Mouse (Mus musculus) kidney, embryonic 14.5 days (tissue): ENCODE measurements around the gene Hist2h2ab. TPM values are rescaled to one million over a fixed set of nuclear protein-coding genes. Genes with fewer than 3 reads are reported as not detected.
"Not testable (repeated sequence)": the region's sequence is repeated elsewhere in the genome, so short reads cannot be mapped to it uniquely, and the experiment has no call there.

Experiments used
- ATAC-seq: fragments of 200-750 bp; cut with Nextera tagmentation; 2 replicates; pipeline ENCODE4 v1.8.0; 2017; ENCODE audit warnings: moderate number of reproducible peaks, mild to moderate bottlenecking, moderate TSS enrichment, moderate library complexity; ENCODE audit not compliant: low FRiP score, low TSS enrichment
- H3K27ac ChIP-seq: fragments of 300-500 bp; sonication (generic); 2 replicates; pipeline ENCODE4 v1.5.1; 2014; ENCODE audit warnings: low read depth, mild to moderate bottlenecking, low read length, moderate library complexity, mixed read lengths
- H3K27me3 ChIP-seq: fragments of 300-500 bp; sonication (generic); 2 replicates; pipeline ENCODE4 v1.6.1; 2014; ENCODE audit warnings: mild to moderate bottlenecking, low read length; ENCODE audit not compliant: control insufficient read depth, insufficient read depth
- H3K36me3 ChIP-seq: fragments of 300-500 bp; sonication (generic); 2 replicates; pipeline ENCODE4 v1.6.1; 2014; ENCODE audit warnings: low read length, mixed read lengths; ENCODE audit not compliant: control insufficient read depth, insufficient read depth
- H3K4me1 ChIP-seq: fragments of 300-500 bp; sonication (generic); 2 replicates; pipeline ENCODE4 v1.6.1; 2014; ENCODE audit warnings: low read length, mixed read lengths; ENCODE audit not compliant: control insufficient read depth, insufficient read depth
- H3K4me2 ChIP-seq: fragments of 300-500 bp; sonication (generic); replicated peaks from 2 replicates; pipeline ENCODE4 v1.6.1; 2014; ENCODE audit warnings: low read depth, mild to moderate bottlenecking, low read length
- H3K4me3 ChIP-seq: fragments of 300-500 bp; sonication (generic); 2 replicates; pipeline ENCODE4 v1.5.1; 2014; ENCODE audit warnings: mild to moderate bottlenecking, low read length
- H3K9ac ChIP-seq: fragments of 300-500 bp; sonication (generic); 2 replicates; pipeline ENCODE4 v1.6.1; 2014; ENCODE audit warnings: low read depth, mild to moderate bottlenecking, low read length, moderate library complexity
- H3K9me3 ChIP-seq: fragments of 300-500 bp; sonication (generic); 2 replicates; pipeline ENCODE4 v1.6.1; 2016; ENCODE audit warnings: low read length; ENCODE audit not compliant: control insufficient read depth
- WGBS: fragments of 180-500 bp; shearing (Covaris S2); extraction: QIAGEN DNeasy Blood & Tissue Kit; methylation state at CpG from one replicate; pipeline ENCODE4 v1.1.7; 2014; 5-methylcytosine and 5-hydroxymethylcytosine counted together
- polyA plus RNA-seq: library from polyadenylated mRNA; unstranded; fragments of >200 nt; fragmentation: Nextera tagmentation; extraction: Ambion mirVana; gene quantifications from 2 replicates; pipeline ENCODE4 v1.2.1, GENCODE M21; 2014

Gene Hist2h2ab
- 2.2 and 2.4 TPM in 2 replicates for polyA plus RNA-seq

GRCm38 (mm10) chr3:96219661-96220130 lies at the start of gene Hist2h2ab, which contains the start of gene Bola1:
Gene Hist2h2ab, plus strand, starts transcription at chr3:96219865.
Gene Bola1, minus strand, starts transcription at chr3:96219709.
- peaks cover 26% of the 10 kb centered on the region for H3K4me1 ChIP-seq
- WGBS, result under 1% methylated on average over 37 of the region's 37 CpGs
- ATAC-seq, result peak; percentile 85
- peak within 1 kb of the TSS; percentile 65 for H3K4me3 ChIP-seq
- H3K9ac ChIP-seq, result peak within 1 kb of the TSS; percentile 93
- H3K9me3 ChIP-seq, result no peaks in the 10 kb centered on the region
- H3K27me3 ChIP-seq, result no peaks in the 10 kb centered on the region
- peak within 1 kb of the TSS; percentile 100 for H3K27ac ChIP-seq
- H3K36me3 ChIP-seq, result no peaks in the 10 kb centered on the region
- peak within 1 kb of the TSS; percentile 82 for H3K4me2 ChIP-seq

GRCm38 (mm10) chr3:96170276-96170675 lies 49.4 kb upstream of the Hist2h2ab start:
- Histone ChIP-seq H3K9me3 (no peaks in the 10 kb centered on the region), H3K4me2 (no peak overlapping the region), H3K4me1 (peaks cover 6% of the 10 kb centered on the region; the same call in 1 of the 2 replicates), H3K4me3 (no peak overlapping the region), H3K27me3 (no peaks in the 10 kb centered on the region), H3K9ac (no peak overlapping the region), H3K27ac (no peak overlapping the region), H3K36me3 (peaks cover 20% of the 10 kb centered on the region)
- ATAC-seq, result no peak
- 89% methylated on average over 4 of the region's 4 CpGs for WGBS

DNA sequence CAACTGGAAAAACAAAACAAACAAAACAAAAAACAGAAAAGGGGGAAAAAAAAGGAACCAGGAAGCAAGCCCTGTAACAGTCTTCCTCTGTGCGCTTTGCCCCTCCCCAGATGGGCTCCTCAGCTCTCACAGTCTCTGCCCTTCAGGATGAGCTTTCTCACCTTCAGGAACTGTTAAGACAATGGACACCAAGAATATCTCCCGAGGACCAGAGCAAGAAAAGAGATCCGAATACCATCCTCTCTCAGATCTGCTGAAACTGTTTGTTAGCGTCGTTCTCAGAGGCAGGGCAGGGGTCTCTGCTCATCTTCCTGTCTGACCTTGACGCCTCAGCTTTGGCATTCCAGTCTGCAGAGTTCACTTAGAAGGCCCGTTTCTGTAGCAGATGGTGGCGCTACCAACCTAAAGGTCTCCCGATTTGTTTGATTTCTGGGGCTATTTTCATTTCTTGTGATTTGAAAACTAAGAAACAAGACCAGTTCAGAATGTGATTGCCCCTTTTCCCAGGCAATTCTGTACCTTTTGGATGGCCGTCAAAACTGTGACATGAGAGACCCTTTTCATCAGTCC lies 48.6 kb upstream of the Hist2h2ab start:
- peak overlapping the region; percentile 99; the same call in 1 of the 2 replicates for H3K27ac ChIP-seq

DNA sequence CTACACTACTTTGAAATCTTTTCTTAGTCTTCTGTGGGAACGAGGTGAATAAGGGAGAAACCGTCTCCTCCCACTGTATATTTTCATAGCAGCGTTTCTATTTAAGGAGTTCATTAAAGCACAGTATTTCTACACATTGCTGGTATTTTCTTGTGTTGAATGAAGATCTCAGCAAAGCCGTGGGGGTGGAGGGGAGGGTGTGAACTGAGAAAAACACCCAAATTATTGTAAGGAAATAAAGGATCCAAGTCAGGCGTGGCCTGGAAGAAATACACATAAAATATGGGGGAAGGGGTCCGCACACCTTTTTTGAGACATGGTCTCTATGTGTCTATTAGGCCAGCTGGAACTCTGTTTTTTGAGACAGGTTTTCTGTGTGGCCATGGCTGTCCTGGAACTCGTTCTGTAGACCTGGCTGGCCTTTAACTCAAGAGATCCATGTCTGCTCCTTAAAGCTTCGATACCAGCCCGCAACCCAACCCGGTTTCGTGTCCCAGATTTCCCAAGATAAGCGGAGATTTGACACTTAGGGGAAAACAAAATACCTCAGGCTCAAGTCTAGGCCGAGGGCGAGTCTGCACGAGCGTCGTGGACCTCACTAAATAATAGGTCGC lies 48.0 kb upstream of the Hist2h2ab start:
- Histone ChIP-seq H3K27ac (peak overlapping the region; percentile 99), H3K27me3 (no peaks in the 10 kb centered on the region), H3K36me3 (peaks cover 33% of the 10 kb centered on the region), H3K4me2 (peak overlapping the region; percentile 64), H3K4me1 (peaks cover 6% of the 10 kb centered on the region; the same call in 1 of the 2 replicates), H3K9me3 (no peaks in the 10 kb centered on the region), H3K4me3 (peak overlapping the region; percentile 94), H3K9ac (peak overlapping the region; percentile 94)
- ATAC-seq, result peak; percentile 25
- 17% methylated on average over 18 of the region's 18 CpGs for WGBS

More for the DNA sequence above, 48.6 kb upstream of the Hist2h2ab start:
- Histone ChIP-seq H3K27me3 (no peaks in the 10 kb centered on the region), H3K4me1 (peaks cover 6% of the 10 kb centered on the region; the same call in 1 of the 2 replicates), H3K4me3 (peak overlapping the region; percentile 94; the same call in 1 of the 2 replicates), H3K9ac (peak overlapping the region; percentile 94), H3K9me3 (no peaks in the 10 kb centered on the region), H3K4me2 (peak overlapping the region; percentile 64), H3K36me3 (peaks cover 27% of the 10 kb centered on the region)
- ATAC-seq, result no peak
- WGBS, result 61% methylated on average over 10 of the region's 10 CpGs

DNA sequence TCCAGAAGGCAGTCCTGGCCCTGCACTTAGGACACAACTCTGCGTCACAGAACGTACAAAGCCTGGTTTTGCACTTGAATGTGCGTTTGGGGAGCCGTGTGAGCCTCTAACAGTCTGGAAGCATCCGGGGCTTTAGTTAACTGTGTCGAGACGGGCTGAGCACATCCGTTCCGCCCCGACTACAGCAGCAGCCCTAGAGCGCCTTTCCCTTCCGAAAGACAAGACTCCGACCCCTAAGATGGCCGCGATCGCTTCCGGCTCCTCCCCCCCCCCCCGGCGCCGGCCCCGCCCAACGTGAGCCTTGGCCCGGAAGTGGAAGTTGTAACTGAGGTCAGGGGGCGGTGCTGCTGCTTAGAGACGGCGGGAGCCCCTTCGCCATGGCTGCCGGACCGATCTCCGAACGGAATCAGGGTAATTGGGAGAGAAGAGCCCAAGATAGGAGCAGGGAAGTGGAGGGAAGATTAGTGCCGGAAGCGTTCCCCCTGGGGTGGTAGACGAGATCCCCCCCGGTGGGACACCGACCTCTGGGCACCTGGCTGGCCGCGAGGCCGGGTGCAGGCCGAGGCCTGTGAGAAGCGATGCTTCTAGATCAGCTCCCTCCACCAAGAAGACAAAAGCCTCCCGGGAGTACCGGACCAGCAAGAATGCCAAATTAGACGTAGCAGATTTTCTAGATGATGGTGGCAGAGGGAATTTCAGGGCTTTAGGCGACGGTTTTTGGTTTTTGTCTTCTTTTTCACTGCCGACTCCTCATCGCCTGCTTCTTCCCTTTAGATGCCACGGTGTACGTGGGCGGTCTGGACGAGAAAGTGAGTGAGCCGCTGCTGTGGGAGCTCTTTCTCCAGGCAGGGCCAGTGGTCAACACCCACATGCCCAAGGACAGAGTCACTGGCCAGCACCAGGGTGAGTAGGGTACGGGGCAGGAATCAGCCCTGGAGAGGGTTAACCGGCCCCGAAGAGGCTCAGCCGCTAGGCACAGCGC lies 47.2 kb upstream of the Hist2h2ab start, which contains the start of gene Sf3b4:
TSS of gene Sf3b4 (plus strand) at position 136 of the 982 bp plus-strand sequence.
- peak within 1 kb of the TSS; percentile 80 for H3K4me2 ChIP-seq
- peaks cover 6% of the 10 kb centered on the region; the same call in 1 of the 2 replicates for H3K4me1 ChIP-seq
- H3K9me3 ChIP-seq, result no peaks in the 10 kb centered on the region
- under 1% methylated on average over 58 of the region's 58 CpGs for WGBS
- no peaks in the 10 kb centered on the region for H3K27me3 ChIP-seq
- ATAC-seq, result peak; percentile 94
- H3K9ac ChIP-seq, result peak within 1 kb of the TSS; percentile 94
- H3K4me3 ChIP-seq, result peak within 1 kb of the TSS; percentile 94
- peak within 1 kb of the TSS; percentile 99 for H3K27ac ChIP-seq
- H3K36me3 ChIP-seq, result peaks cover 38% of the 10 kb centered on the region

DNA sequence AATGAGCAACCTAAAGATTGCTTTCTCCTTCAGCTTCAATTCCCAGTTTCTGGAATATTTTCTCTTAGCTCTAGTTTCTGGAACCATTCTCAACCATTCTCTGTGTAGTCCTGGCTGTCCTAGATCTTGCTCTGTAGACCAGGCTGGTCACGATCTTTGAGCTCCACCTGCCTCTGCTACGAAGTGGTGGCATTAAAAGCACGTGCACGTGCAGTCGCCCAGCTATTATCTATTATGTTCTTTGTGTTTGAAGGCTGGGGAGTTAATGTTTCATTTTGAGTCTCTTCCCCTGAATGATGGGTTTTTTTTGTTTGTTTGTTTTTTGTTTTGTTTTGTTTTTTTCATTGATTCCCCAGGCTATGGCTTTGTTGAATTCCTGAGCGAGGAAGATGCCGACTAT lies 46.5 kb upstream of the Hist2h2ab start:
- Histone ChIP-seq H3K36me3 (peaks cover 44% of the 10 kb centered on the region), H3K27ac (no peak overlapping the region), H3K4me2 (peak overlapping the region; percentile 80), H3K4me3 (peak overlapping the region; percentile 94), H3K9ac (peak overlapping the region; percentile 94), H3K27me3 (no peaks in the 10 kb centered on the region), H3K4me1 (peaks cover 6% of the 10 kb centered on the region; the same call in 1 of the 2 replicates), H3K9me3 (no peaks in the 10 kb centered on the region)
- 40% methylated on average over 7 of the region's 7 CpGs for WGBS
- ATAC-seq, result no peak

DNA sequence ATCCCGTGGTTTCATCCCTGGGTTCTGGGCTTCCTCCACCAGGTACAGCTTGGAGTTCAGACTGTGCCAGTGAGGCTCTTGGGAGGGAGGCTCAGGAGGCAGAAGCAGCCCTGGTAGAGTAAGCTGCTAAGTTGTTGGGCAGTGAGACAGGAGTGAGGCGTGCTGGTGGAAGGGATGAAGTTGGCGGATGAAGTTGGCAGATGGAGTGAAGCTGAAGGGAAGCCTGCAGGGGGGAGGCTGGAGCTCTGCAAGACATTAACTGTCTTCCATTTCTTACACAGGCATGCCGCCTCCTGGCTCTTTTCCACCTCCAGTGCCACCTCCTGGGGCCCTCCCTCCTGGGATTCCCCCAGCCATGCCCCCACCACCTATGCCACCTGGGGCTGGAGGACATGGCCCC lies 45.6 kb upstream of the Hist2h2ab start:
- H3K36me3 ChIP-seq, result peaks cover 49% of the 10 kb centered on the region
- 82% methylated on average over 4 of the region's 4 CpGs for WGBS
- H3K9ac ChIP-seq, H3K4me3 ChIP-seq, ATAC-seq, H3K27me3 ChIP-seq, H3K9me3 ChIP-seq, H3K27ac ChIP-seq, H3K4me1 ChIP-seq, H3K4me2 ChIP-seq: not testable (repeated sequence)

GRCm38 (mm10) chr3:96175251-96175650 lies 44.4 kb upstream of the Hist2h2ab start:
- no peak overlapping the region for H3K4me3 ChIP-seq
- 93% methylated on average over 6 of the region's 6 CpGs for WGBS

More at GRCm38 (mm10) chr3:96175251-96175650, 44.4 kb upstream of the Hist2h2ab start:
- ATAC-seq, result no peak
- Histone ChIP-seq H3K9ac (no peak overlapping the region), H3K36me3 (peaks cover 49% of the 10 kb centered on the region), H3K27me3 (no peaks in the 10 kb centered on the region), H3K4me2 (no peak overlapping the region), H3K4me1 (peaks cover 6% of the 10 kb centered on the region; the same call in 1 of the 2 replicates), H3K27ac (no peak overlapping the region), H3K9me3 (no peaks in the 10 kb centered on the region)
